Mouse (Mus musculus) hindbrain, embryonic 14.5 days (tissue): ENCODE results near the gene Epx. TPM values are rescaled to one million over a fixed set of nuclear protein-coding genes. Genes with fewer than 3 reads are reported as not detected.
A peak's percentile ranks its signal among the peaks of the same experiment; 100 is the strongest.

Source experiments
- ATAC-seq: fragments of 200-750 bp; cut with Nextera tagmentation; 2 replicates; pipeline ENCODE4 v1.8.0; 2017; ENCODE audit warnings: moderate number of reproducible peaks, mild to moderate bottlenecking, moderate TSS enrichment, moderate library complexity; ENCODE audit not compliant: low FRiP score
- DNase-seq: peaks from one replicate; pipeline ENCODE4 v3.0.0-alpha.2; 2015; ENCODE audit warnings: low spot score
- H3K27ac ChIP-seq: fragments of 300-500 bp; sonication (generic); 2 replicates; pipeline ENCODE4 v1.5.1; 2014; ENCODE audit warnings: mild to moderate bottlenecking, moderate library complexity
- H3K27me3 ChIP-seq: fragments of 300-500 bp; sonication (generic); 2 replicates; pipeline ENCODE4 v1.6.1; 2014; ENCODE audit warnings: mild to moderate bottlenecking, low read length, mixed read lengths; ENCODE audit not compliant: control insufficient read depth, insufficient read depth
- H3K36me3 ChIP-seq: fragments of 300-500 bp; sonication (generic); replicated peaks from 2 replicates; pipeline ENCODE4 v1.6.1; 2014; ENCODE audit not compliant: control insufficient read depth, insufficient read depth
- H3K4me1 ChIP-seq: fragments of 300-500 bp; sonication (generic); replicated peaks from 2 replicates; pipeline ENCODE4 v1.6.1; 2014; ENCODE audit warnings: antibody characterized with exemption, low read length, mixed read lengths; ENCODE audit not compliant: control insufficient read depth, insufficient read depth
- H3K4me2 ChIP-seq: fragments of 300-500 bp; sonication (generic); replicated peaks from 2 replicates; pipeline ENCODE4 v1.6.1; 2014; ENCODE audit warnings: mild to moderate bottlenecking, moderate library complexity
- H3K4me3 ChIP-seq: fragments of 300-500 bp; sonication (generic); replicated peaks from 2 replicates; pipeline ENCODE4 v1.5.1; 2014; ENCODE audit warnings: mild to moderate bottlenecking, low read length
- H3K9ac ChIP-seq: fragments of 300-500 bp; sonication (generic); 2 replicates; pipeline ENCODE4 v1.6.1; 2014
- H3K9me3 ChIP-seq: fragments of 300-500 bp; sonication (generic); 2 replicates; pipeline ENCODE4 v1.6.1; 2016; ENCODE audit warnings: low read length; ENCODE audit not compliant: control insufficient read depth
- WGBS: fragments of 180-500 bp; shearing (Covaris S2); extraction: QIAGEN DNeasy Blood & Tissue Kit; methylation state at CpG from one replicate; pipeline ENCODE4 v1.1.7; 2014; 5-methylcytosine and 5-hydroxymethylcytosine counted together
- polyA plus RNA-seq: library from polyadenylated mRNA; unstranded; fragments of >200 nt; fragmentation: Nextera tagmentation; extraction: Ambion mirVana; gene quantifications from 2 replicates; pipeline ENCODE4 v1.2.1, GENCODE M21; 2014

Epx gene
- 0.27 TPM in 1 of 2 replicates, not detected in the other for polyA plus RNA-seq

DNA sequence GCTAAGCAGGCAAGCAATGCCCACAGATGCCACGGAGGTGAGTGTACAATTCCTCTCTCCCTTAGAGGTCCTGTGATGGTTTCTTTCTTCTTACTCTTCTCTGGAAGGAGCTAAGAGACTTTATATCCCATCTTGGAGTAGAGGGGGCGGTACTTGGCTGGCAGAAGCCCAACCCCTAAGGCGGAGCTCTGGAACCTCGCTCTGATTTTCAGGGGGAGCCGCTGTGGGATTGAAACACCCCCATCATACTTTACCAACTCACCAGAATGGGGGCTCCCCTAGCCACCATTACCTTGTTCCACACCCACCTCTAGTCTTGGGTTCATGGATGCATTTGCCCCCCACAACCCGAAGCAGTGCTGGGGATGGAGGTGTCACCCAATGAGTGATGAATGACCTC lies at the start of gene Epx:
TSS of gene Epx (minus strand) at position 101 of the 400 bp plus-strand sequence.
- 81% methylated on average over 6 of the region's 6 CpGs for WGBS
- Histone ChIP-seq H3K27me3 (no peaks in the 10 kb centered on the region), H3K4me1 (no peaks in the 10 kb centered on the region), H3K9me3 (no peaks in the 10 kb centered on the region), H3K9ac (no peak within 1 kb of the TSS), H3K36me3 (no peaks in the 10 kb centered on the region), H3K4me2 (no peak within 1 kb of the TSS), H3K27ac (no peak within 1 kb of the TSS), H3K4me3 (no peak within 1 kb of the TSS)
- DNase-seq (no peak), ATAC-seq (no peak)

DNA sequence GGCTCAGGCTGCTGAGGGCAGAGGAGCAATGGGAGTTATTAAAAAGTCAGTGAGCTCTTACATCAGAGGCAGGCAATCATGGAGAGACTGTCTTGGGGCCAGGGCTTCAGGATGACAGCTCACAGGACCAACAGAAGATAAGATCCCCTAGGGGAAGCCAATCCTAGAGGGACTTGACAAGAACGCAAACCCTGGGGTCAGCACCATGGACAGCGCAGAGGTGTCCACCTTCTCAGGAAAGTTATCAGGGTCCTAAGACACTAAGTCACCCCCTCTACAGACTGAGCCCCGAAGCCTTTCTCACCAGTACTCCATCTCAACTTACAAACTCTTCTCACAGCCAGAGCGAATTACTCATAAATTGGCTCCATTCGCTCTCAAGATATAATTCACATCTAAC lies 45.6 kb upstream of the Epx start, which contains the start of gene Olfr464:
TSS of gene Olfr464 (minus strand) at position 2 of the 400 bp plus-strand sequence.
- DNase-seq = no peak
- WGBS = 32% methylated on average over 5 of the region's 5 CpGs
- no peaks in the 10 kb centered on the region for H3K36me3 ChIP-seq

DNA sequence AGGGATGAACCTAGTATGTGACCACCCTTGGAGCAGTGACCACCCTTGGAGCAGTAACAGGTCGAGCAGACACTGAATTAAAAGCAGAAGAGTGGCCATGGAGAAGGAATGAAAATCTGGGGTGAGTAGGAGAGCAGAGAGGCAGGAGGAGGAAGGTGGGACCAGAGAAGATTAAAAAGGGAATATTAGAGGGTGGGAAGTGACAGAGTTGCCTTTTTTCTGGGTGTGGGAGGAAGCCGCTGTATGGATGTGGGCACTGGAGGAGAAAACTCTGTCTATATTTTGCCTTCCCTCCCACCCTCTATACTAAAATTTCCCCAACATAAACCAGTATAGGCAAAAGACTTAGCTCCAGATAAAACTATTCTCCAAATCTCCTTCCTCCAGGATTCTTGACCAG lies 45.0 kb upstream of the Epx start:
- no peak for ATAC-seq
- no peak overlapping the region for H3K9ac ChIP-seq

More for the DNA sequence above, 45.6 kb upstream of the Epx start, which contains the start of gene Olfr464:
- Histone ChIP-seq H3K9ac (no peak within 1 kb of the TSS), H3K27ac (no peak within 1 kb of the TSS), H3K9me3 (peaks cover 6% of the 10 kb centered on the region; the same call in 1 of the 2 replicates), H3K27me3 (no peaks in the 10 kb centered on the region), H3K4me1 (no peaks in the 10 kb centered on the region), H3K4me3 (no peak within 1 kb of the TSS), H3K4me2 (no peak within 1 kb of the TSS)
- ATAC-seq = no peak

GRCm38 (mm10) chr11:87916005-87916404 lies 40.7 kb upstream of the Epx start:
- 84% methylated on average over 1 of the region's 1 CpGs for WGBS

More for the DNA sequence above, 45.0 kb upstream of the Epx start:
- no peaks in the 10 kb centered on the region for H3K36me3 ChIP-seq
- no peak overlapping the region for H3K27ac ChIP-seq
- no peak overlapping the region for H3K4me3 ChIP-seq
- H3K4me1 ChIP-seq = no peaks in the 10 kb centered on the region
- 74% methylated on average over 2 of the region's 2 CpGs for WGBS
- H3K9me3 ChIP-seq = peaks cover 6% of the 10 kb centered on the region; the same call in 1 of the 2 replicates
- no peak for DNase-seq
- H3K4me2 ChIP-seq = no peak overlapping the region
- no peaks in the 10 kb centered on the region for H3K27me3 ChIP-seq

DNA sequence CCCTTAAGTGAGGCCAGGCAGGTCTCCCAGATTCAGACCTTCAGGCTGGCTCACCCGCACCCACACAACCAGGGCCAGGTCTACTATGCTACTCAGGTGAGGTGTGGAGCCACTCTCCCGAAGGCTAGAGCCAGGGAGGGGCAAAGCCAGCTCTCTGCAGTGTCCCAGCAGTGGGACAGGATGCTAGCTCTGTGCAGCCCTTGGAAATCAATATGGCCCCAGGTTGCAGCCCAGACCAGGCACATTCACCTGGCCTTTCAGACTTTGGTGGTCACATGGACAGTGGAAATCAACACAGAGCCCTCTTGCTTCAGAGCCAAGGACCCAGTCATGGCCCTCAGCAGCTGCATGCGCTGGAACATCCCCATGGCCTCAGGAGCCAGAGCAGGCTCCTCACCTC lies 29.0 kb upstream of the Epx start:
- WGBS = 84% methylated on average over 3 of the region's 3 CpGs
- H3K36me3 ChIP-seq = no peaks in the 10 kb centered on the region
- ATAC-seq (no peak), DNase-seq (no peak)
- H3K9me3 ChIP-seq = no peaks in the 10 kb centered on the region
- H3K4me1 ChIP-seq = no peaks in the 10 kb centered on the region
- H3K4me2 ChIP-seq = no peak overlapping the region
- no peaks in the 10 kb centered on the region for H3K27me3 ChIP-seq
- no peak overlapping the region for H3K4me3 ChIP-seq
- H3K27ac ChIP-seq = no peak overlapping the region
- H3K9ac ChIP-seq = no peak overlapping the region

More at GRCm38 (mm10) chr11:87916005-87916404, 40.7 kb upstream of the Epx start:
- Histone ChIP-seq H3K36me3 (no peaks in the 10 kb centered on the region), H3K9me3 (no peaks in the 10 kb centered on the region), H3K4me1 (no peaks in the 10 kb centered on the region), H3K4me3 (no peak overlapping the region), H3K9ac (no peak overlapping the region), H3K4me2 (no peak overlapping the region), H3K27ac (no peak overlapping the region), H3K27me3 (no peaks in the 10 kb centered on the region)
- no peak for DNase-seq
- ATAC-seq = no peak

DNA sequence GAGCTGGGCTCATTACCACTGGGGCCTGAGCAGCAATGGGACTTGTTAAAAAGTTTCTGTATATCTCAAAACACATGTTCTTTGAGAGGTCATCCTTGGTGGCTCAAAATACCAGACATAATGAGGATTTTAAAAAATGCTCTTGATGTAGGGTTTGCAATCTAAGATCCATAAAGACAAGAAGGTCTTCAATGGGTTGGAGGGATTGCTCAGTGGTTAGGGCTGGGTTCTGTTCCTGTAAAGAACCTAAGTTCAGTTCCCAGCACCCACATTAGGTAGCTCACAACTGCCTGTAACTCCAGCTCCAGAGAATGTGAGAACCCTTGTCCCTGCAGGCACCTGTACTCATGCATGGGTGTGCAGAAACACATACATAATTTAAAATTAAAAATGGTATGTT lies 22.0 kb upstream of the Epx start, which contains the start of gene Olfr463:
TSS of gene Olfr463 (minus strand) at position 101 of the 400 bp plus-strand sequence.
- no peak for DNase-seq
- ATAC-seq = no peak
- no peaks in the 10 kb centered on the region for H3K36me3 ChIP-seq
- H3K9ac ChIP-seq = no peak within 1 kb of the TSS
- H3K27me3 ChIP-seq = no peaks in the 10 kb centered on the region
- H3K4me3 ChIP-seq = no peak within 1 kb of the TSS
- H3K27ac ChIP-seq = no peak within 1 kb of the TSS
- H3K9me3 ChIP-seq = no peaks in the 10 kb centered on the region
- no peak within 1 kb of the TSS for H3K4me2 ChIP-seq
- no peaks in the 10 kb centered on the region for H3K4me1 ChIP-seq

- no peaks in the 10 kb centered on the region for H3K9me3 ChIP-seq
- whole genome bisulfite sequencing = 91% methylated on average over 6 of the region's 6 CpGs
- H3K27ac ChIP-seq = no peak within 1 kb of the TSS
- ATAC-seq (no peak), DNase-seq (no peak)
- H3K27me3 ChIP-seq = no peaks in the 10 kb centered on the region
- H3K4me3 ChIP-seq = no peak within 1 kb of the TSS
- no peak within 1 kb of the TSS for H3K9ac ChIP-seq
- H3K4me2 ChIP-seq = no peak within 1 kb of the TSS
- H3K36me3 ChIP-seq = no peaks in the 10 kb centered on the region
- no peaks in the 10 kb centered on the region for H3K4me1 ChIP-seq
Measured at GRCm38 (mm10) chr11:87892168-87892567, 16.8 kb upstream of the Epx start, which contains the start of gene Olfr462. TSS of gene Olfr462 (minus strand) at chr11:87892268.

- no peak overlapping the region for H3K9ac ChIP-seq
- WGBS = 80% methylated on average over 5 of the region's 5 CpGs
- DNase-seq (no peak), ATAC-seq (no peak)
- no peak overlapping the region for H3K4me3 ChIP-seq
- H3K27me3 ChIP-seq = no peaks in the 10 kb centered on the region
- H3K9me3 ChIP-seq = no peaks in the 10 kb centered on the region
- no peaks in the 10 kb centered on the region for H3K36me3 ChIP-seq
- H3K4me1 ChIP-seq = no peaks in the 10 kb centered on the region
- no peak overlapping the region for H3K4me2 ChIP-seq
- no peak overlapping the region for H3K27ac ChIP-seq
Measured at GRCm38 (mm10) chr11:87884856-87885255, 9.5 kb upstream of the Epx start.

DNA sequence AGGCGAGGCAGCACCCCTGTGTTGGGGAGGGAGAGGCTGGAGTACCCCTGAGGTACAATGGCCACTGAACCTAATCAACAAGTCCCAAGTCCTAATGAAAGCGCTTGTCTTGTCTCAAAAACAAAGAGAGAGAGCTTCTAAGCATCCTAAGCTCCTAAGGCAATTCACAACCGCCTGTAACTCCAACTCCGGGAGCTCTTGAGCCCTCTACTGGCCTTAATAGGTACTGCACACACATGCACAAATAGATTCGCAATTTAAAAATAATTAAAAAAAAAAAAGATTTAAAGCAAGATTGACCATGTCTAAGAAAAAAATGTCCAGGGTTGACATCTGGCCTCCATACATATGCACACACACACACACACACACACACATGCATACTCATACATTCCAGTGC lies 8.2 kb upstream of the Epx start:
- H3K9me3 ChIP-seq = no peaks in the 10 kb centered on the region
- no peaks in the 10 kb centered on the region for H3K36me3 ChIP-seq
- H3K27me3 ChIP-seq = no peaks in the 10 kb centered on the region
- DNase-seq (peak; percentile 42), ATAC-seq (no peak)
- no peak overlapping the region for H3K9ac ChIP-seq
- H3K4me3 ChIP-seq = no peak overlapping the region
- no peak overlapping the region for H3K4me2 ChIP-seq
- no peak overlapping the region for H3K27ac ChIP-seq
- WGBS = 46% methylated on average over 5 of the region's 5 CpGs
- no peaks in the 10 kb centered on the region for H3K4me1 ChIP-seq

- no peaks in the 10 kb centered on the region for H3K9me3 ChIP-seq
- 92% methylated on average over 4 of the region's 4 CpGs for WGBS
- no peak overlapping the region for H3K27ac ChIP-seq
- DNase-seq = no peak
- no peaks in the 10 kb centered on the region for H3K27me3 ChIP-seq
- ATAC-seq = no peak
- H3K36me3 ChIP-seq = no peaks in the 10 kb centered on the region
- no peak overlapping the region for H3K4me2 ChIP-seq
- no peak overlapping the region for H3K4me3 ChIP-seq
- H3K9ac ChIP-seq = no peak overlapping the region
- no peaks in the 10 kb centered on the region for H3K4me1 ChIP-seq
Measured at GRCm38 (mm10) chr11:87881714-87882113, 6.4 kb upstream of the Epx start.
